Comparison of ENCODE assay signal across 24 mouse cellular contexts in the genomic region with DNA sequence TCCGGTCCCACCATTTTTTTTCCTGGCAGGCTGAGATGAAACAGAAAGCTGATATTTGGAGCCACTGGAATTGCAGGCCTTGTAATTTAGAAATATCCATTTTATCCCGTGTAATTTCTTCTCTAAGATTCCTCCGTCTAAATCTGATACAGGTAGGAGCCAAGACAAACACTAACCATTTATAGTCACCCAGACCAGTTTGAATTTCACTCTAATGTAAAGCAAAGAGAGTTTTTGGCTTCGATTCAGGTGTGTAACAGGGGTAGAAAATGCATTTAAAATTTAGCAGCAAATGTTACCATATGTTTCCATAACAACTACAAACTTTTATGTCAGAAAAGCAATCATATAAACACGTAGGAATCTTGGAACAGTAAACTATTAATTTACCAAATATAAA.
DNase-seq lines count a peak whose midpoint lies in the region; ATAC-seq and TF ChIP-seq lines count a peak whose summit lies in the region.
"Had no signal": no experiment of that assay in that cellular context is flagged by ENCODE, and none has a peak within 500 bp of the region (broad histone marks: within the 10 kb centered on the region; RNA-seq: fewer than 3 reads in every experiment).

No protein-coding gene starts in this region.

- H3K4me1 ChIP-seq in limb, embryonic 13.5 days = peaks cover 36% of the 10 kb centered on the region
- H3K4me1 ChIP-seq in limb, embryonic 10.5 days = peaks cover 9% of the 10 kb centered on the region; the same call in 1 of the 2 replicates
- H3K4me1 ChIP-seq in lung, embryonic 16.5 days (replicated peaks; ENCODE audit: control insufficient read depth, insufficient read depth, low read length) = peaks cover 14% of the 10 kb centered on the region
- peaks cover 23% of the 10 kb centered on the region for H3K4me1 ChIP-seq in limb, embryonic 15.5 days
- no peaks in the 10 kb centered on the region for H3K4me1 ChIP-seq in thymus, adult 2 months (replicated peaks; ENCODE audit: control insufficient read depth, insufficient read depth, low read length)

- 0 out of 2 replicates have a peak overlapping the region, but pooled peaks have one; percentile 4 for H3K4me2 ChIP-seq in limb, embryonic 13.5 days (replicated peaks)
- H3K4me2 ChIP-seq in lung, embryonic 16.5 days (ENCODE audit: low read depth, low read length) = no peak overlapping the region
- H3K4me2 ChIP-seq in limb, embryonic 15.5 days = no peak overlapping the region
- H3K4me2 ChIP-seq: embryonic facial prominence, embryonic 15.5 days; heart, embryonic 12.5 days; heart, embryonic 15.5 days; hindbrain, embryonic 13.5 days had no signal

- H3K27ac ChIP-seq in limb, embryonic 13.5 days = no peak overlapping the region; the same call in 1 of the 2 replicates
- no peak overlapping the region for H3K27ac ChIP-seq in limb, embryonic 10.5 days
- peak overlapping the region; percentile 78 for H3K27ac ChIP-seq in lung, embryonic 16.5 days (ENCODE audit: low read length)
- peak overlapping the region; percentile 2; the same call in 1 of the 2 replicates for H3K27ac ChIP-seq in limb, embryonic 15.5 days
- no peak overlapping the region for H3K27ac ChIP-seq in thymus, adult 2 months (ENCODE audit: control insufficient read depth, insufficient read depth, low read length)
- H3K27ac ChIP-seq: heart, embryonic 15.5 days; hindbrain, embryonic 10.5 days; hindbrain, embryonic 13.5 days had no signal

- no peak overlapping the region for H3K4me3 ChIP-seq in limb, embryonic 13.5 days
- no peak overlapping the region for H3K4me3 ChIP-seq in limb, embryonic 10.5 days
- H3K4me3 ChIP-seq in lung, embryonic 16.5 days (ENCODE audit: low read length) = no peak overlapping the region
- H3K4me3 ChIP-seq in limb, embryonic 15.5 days = no peak overlapping the region
- H3K4me3 ChIP-seq in thymus, adult 2 months (ENCODE audit: control insufficient read depth, insufficient read depth, low read length) = no peak overlapping the region
- H3K4me3 ChIP-seq: embryonic facial prominence, embryonic 15.5 days; heart, embryonic 12.5 days; heart, embryonic 15.5 days; hindbrain, embryonic 10.5 days; hindbrain, embryonic 13.5 days had no signal

- WGBS in limb, embryonic 13.5 days = 28% methylated on average over 5 of the region's 5 CpGs
- WGBS in limb, embryonic 10.5 days = 80% methylated on average over 5 of the region's 5 CpGs
- WGBS in lung, embryonic 16.5 days = 57% methylated on average over 5 of the region's 5 CpGs
- 33% methylated on average over 5 of the region's 5 CpGs for WGBS in limb, embryonic 15.5 days
- WGBS in thymus, adult 2 months = 93% methylated on average over 5 of the region's 5 CpGs

- TF ChIP-seq POLR2A in thymus, adult 2 months (IDR thresholded peaks at IDR 0.05; ENCODE audit: control insufficient read depth, extremely low read depth, insufficient read depth, low read length, poor library complexity) = no peak

- H3K9me3 ChIP-seq in limb, embryonic 13.5 days = no peaks in the 10 kb centered on the region
- H3K9me3 ChIP-seq in limb, embryonic 10.5 days (replicated peaks) = no peaks in the 10 kb centered on the region
- H3K9me3 ChIP-seq in lung, embryonic 16.5 days (ENCODE audit: control insufficient read depth, low read length) = no peaks in the 10 kb centered on the region
- no peaks in the 10 kb centered on the region for H3K9me3 ChIP-seq in limb, embryonic 15.5 days
- H3K9me3 ChIP-seq: embryonic facial prominence, embryonic 15.5 days; heart, embryonic 12.5 days; heart, embryonic 15.5 days; hindbrain, embryonic 10.5 days had no signal

- peaks cover 5% of the 10 kb centered on the region; the same call in 1 of the 2 replicates for H3K36me3 ChIP-seq in limb, embryonic 13.5 days
- no peaks in the 10 kb centered on the region for H3K36me3 ChIP-seq in limb, embryonic 10.5 days
- H3K36me3 ChIP-seq in lung, embryonic 16.5 days (ENCODE audit: control insufficient read depth, insufficient read depth, low read length) = no peaks in the 10 kb centered on the region
- H3K36me3 ChIP-seq in limb, embryonic 15.5 days = no peaks in the 10 kb centered on the region
- H3K36me3 ChIP-seq in thymus, adult 2 months (ENCODE audit: control insufficient read depth, insufficient read depth, low read length) = no peaks in the 10 kb centered on the region
- H3K36me3 ChIP-seq: heart, embryonic 12.5 days; heart, embryonic 15.5 days; hindbrain, embryonic 13.5 days had no signal

- peaks cover 71% of the 10 kb centered on the region for H3K27me3 ChIP-seq in limb, embryonic 13.5 days
- H3K27me3 ChIP-seq in limb, embryonic 10.5 days (ENCODE audit: low read depth, poor library complexity, severe bottlenecking) = peaks cover 98% of the 10 kb centered on the region
- no peaks in the 10 kb centered on the region for H3K27me3 ChIP-seq in lung, embryonic 16.5 days (ENCODE audit: control insufficient read depth, insufficient read depth, low read depth, low read length)
- H3K27me3 ChIP-seq in limb, embryonic 15.5 days = 0 out of 2 replicates have a peak, but pooled peaks cover 3% of the 10 kb centered on the region
- no peaks in the 10 kb centered on the region for H3K27me3 ChIP-seq in thymus, adult 2 months (ENCODE audit: control insufficient read depth, insufficient read depth, low read length)
- H3K27me3 ChIP-seq: embryonic facial prominence, embryonic 15.5 days; heart, embryonic 12.5 days; heart, embryonic 15.5 days had no signal

- DNase-seq in limb, embryonic 10.5 days (ENCODE audit: low spot score) = no peak
- no peak for DNase-seq in lung, postnatal 36 days
- DNase-seq in thymus, adult 2 months = no peak
- DNase-seq: adrenal gland, adult 2 months; adrenal gland, postnatal 14 days; cerebellum, adult 11 months; cerebellum, adult 2 months; cerebellum, adult 9-11 months; cerebellum, postnatal 25 days; gastrocnemius, postnatal 25 days; heart, adult 18-20 months; heart, postnatal 10 days; heart, postnatal 36 days had no signal

- no peak overlapping the region for H3K9ac ChIP-seq in limb, embryonic 13.5 days
- H3K9ac ChIP-seq in lung, embryonic 16.5 days (ENCODE audit: low read length) = no peak overlapping the region
- H3K9ac ChIP-seq in limb, embryonic 15.5 days = no peak overlapping the region
- H3K9ac ChIP-seq: embryonic facial prominence, embryonic 15.5 days; heart, embryonic 12.5 days; heart, embryonic 15.5 days; hindbrain, embryonic 13.5 days had no signal

- no peak for TF ChIP-seq CTCF in thymus, adult 2 months (IDR thresholded peaks at IDR 0.05; ENCODE audit: borderline replicate concordance, control insufficient read depth, extremely low read depth, insufficient read depth, low read length, poor library complexity)

- ATAC-seq in limb, embryonic 13.5 days (ENCODE audit: low FRiP score, low read depth) = peak; percentile 37; the same call in 1 of the 2 replicates
- ATAC-seq in lung, embryonic 16.5 days (ENCODE audit: low read depth) = no peak
- ATAC-seq in limb, embryonic 15.5 days (ENCODE audit: insufficient number of reproducible peaks, low FRiP score, low TSS enrichment, low read depth) = no peak
- ATAC-seq: CD4-positive, CD25-positive, alpha-beta regulatory T cell, adult 4 months; forebrain, embryonic 14.5 days; hindbrain, embryonic 16.5 days had no signal

Comparison
In these comparisons a context has a peak if more than half of its experiments do, and no peak if none do; other contexts are left out.
1. H3K27ac ChIP-seq: peak in lung, embryonic 16.5 days (single experiment) and limb, embryonic 15.5 days (single experiment); none in limb, embryonic 13.5 days (single experiment), limb, embryonic 10.5 days (single experiment) and thymus, adult 2 months (single experiment).